Mouse (Mus musculus): Measurements from ENCODE around the gene A030005L19Rik.
"Not testable (repeated sequence)": the region's sequence is repeated elsewhere in the genome, so short reads cannot be mapped to it uniquely, and the experiment has no call there.

DNA sequence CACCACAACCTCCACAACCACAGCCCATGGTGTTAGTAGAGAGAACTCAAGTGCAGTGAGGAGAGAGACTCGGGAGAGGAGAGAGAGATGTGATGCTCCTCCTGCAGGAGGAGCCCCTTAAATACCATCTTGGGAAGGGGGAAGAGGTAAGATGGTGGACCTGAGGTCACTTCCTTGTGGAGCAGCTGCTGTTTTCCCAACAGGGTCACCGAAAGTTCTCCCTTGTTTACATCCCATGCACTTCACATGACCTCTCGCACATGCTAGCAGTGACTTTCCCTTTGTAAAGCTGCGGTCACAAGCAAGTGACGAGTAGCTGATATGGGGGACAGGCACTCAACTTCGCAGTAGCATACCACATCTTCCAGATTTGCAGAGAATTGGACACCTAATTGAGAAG, 30.2 kb downstream of the A030005L19Rik start, which contains the start of gene A030003K21Rik:
- not testable (repeated sequence) for TF ChIP-seq CTCF, EP300 (IDR thresholded peaks at IDR 0.05)
